Mouse (Mus musculus) heart, adult 2 months (tissue): ENCODE measurements around the gene Gm7030.
"Not testable (repeated sequence)": the region's sequence is repeated elsewhere in the genome, so short reads cannot be mapped to it uniquely, and the experiment has no call there.

Experiments
- CTCF ChIP-seq: fragments of 200-600 bp; IDR thresholded peaks from 2 replicates; pipeline ENCODE4 v1.8.1; 2022; ENCODE audit warnings: antibody characterized with exemption, mild to moderate bottlenecking, moderate library complexity
- EP300 ChIP-seq: fragments of 200-500 bp; IDR thresholded peaks from 2 replicates; pipeline ENCODE4 v1.6.1; 2011; ENCODE audit warnings: low read depth, low read length, control low read depth; ENCODE audit not compliant: insufficient read depth
- POLR2A ChIP-seq: fragments of 200-500 bp; IDR thresholded peaks from 2 replicates; pipeline ENCODE4 v1.6.1; 2011; ENCODE audit warnings: mild to moderate bottlenecking, low read depth, low read length, control low read depth; ENCODE audit not compliant: insufficient read depth

- peak; percentile 62 for TF ChIP-seq CTCF
- not testable (repeated sequence) for TF ChIP-seq POLR2A, EP300
Measured at GRCm38 (mm10) chr17:36110641-36111509, 18.4 kb downstream of the Gm7030 start.
